9 mouse cellular contexts compared by ENCODE assay signal in genomic region chr10:81240876-81241275, GRCm38 (mm10). TPM values are rescaled to one million over a fixed set of nuclear protein-coding genes. Genes with fewer than 3 reads are reported as not detected.
DNase-seq lines count a peak whose midpoint lies in the region; ATAC-seq and TF ChIP-seq lines count a peak whose summit lies in the region.
"Had no signal": no experiment of that assay in that cellular context is flagged by ENCODE, and none has a peak within 500 bp of the region (broad histone marks: within the 10 kb centered on the region; RNA-seq: fewer than 3 reads in every experiment).

No protein-coding gene starts in this region.

- no peaks in the 10 kb centered on the region for H3K36me3 ChIP-seq in hindbrain, embryonic 11.5 days (ENCODE audit: control insufficient read depth, insufficient read depth, low read length)
- H3K36me3 ChIP-seq in hindbrain, embryonic 12.5 days, result peaks cover 3% of the 10 kb centered on the region; the same call in 1 of the 2 replicates
- H3K36me3 ChIP-seq in thymus, adult 2 months (ENCODE audit: control insufficient read depth, insufficient read depth, low read length), result no peaks in the 10 kb centered on the region

- H3K4me2 ChIP-seq in hindbrain, embryonic 11.5 days (replicated peaks; ENCODE audit: low read depth, low read length), result no peak overlapping the region
- no peak overlapping the region for H3K4me2 ChIP-seq in hindbrain, embryonic 12.5 days (replicated peaks)
- H3K4me2 ChIP-seq: embryonic facial prominence, embryonic 13.5 days had no signal

- H3K9ac ChIP-seq in hindbrain, embryonic 11.5 days (ENCODE audit: low read depth, low read length), result no peak overlapping the region
- no peak overlapping the region for H3K9ac ChIP-seq in hindbrain, embryonic 12.5 days

- H3K4me3 ChIP-seq in hindbrain, embryonic 11.5 days (ENCODE audit: low read depth, low read length), result no peak overlapping the region
- no peak overlapping the region for H3K4me3 ChIP-seq in hindbrain, embryonic 12.5 days
- no peak overlapping the region for H3K4me3 ChIP-seq in thymus, adult 2 months (ENCODE audit: control insufficient read depth, insufficient read depth, low read length)
- H3K4me3 ChIP-seq in bone marrow, adult 2 months (replicated peaks; ENCODE audit: control insufficient read depth, low read depth, low read length), result no peak overlapping the region
- H3K4me3 ChIP-seq: embryonic facial prominence, embryonic 13.5 days had no signal

- H3K27me3 ChIP-seq in hindbrain, embryonic 11.5 days (ENCODE audit: control insufficient read depth, insufficient read depth, low read length), result peaks cover 11% of the 10 kb centered on the region
- peaks cover 68% of the 10 kb centered on the region for H3K27me3 ChIP-seq in hindbrain, embryonic 12.5 days
- H3K27me3 ChIP-seq in thymus, adult 2 months (ENCODE audit: control insufficient read depth, insufficient read depth, low read length), result no peaks in the 10 kb centered on the region; the same call in 1 of the 2 replicates

- 0 out of 2 replicates have a peak, but pooled peaks cover 5% of the 10 kb centered on the region for H3K4me1 ChIP-seq in hindbrain, embryonic 11.5 days (replicated peaks; ENCODE audit: control insufficient read depth, insufficient read depth, low read length)
- H3K4me1 ChIP-seq in hindbrain, embryonic 12.5 days, result peaks cover 19% of the 10 kb centered on the region
- H3K4me1 ChIP-seq in thymus, adult 2 months (replicated peaks; ENCODE audit: control insufficient read depth, insufficient read depth, low read length), result peaks cover 37% of the 10 kb centered on the region
- no peaks in the 10 kb centered on the region for H3K4me1 ChIP-seq in bone marrow, adult 2 months (ENCODE audit: control insufficient read depth, insufficient read depth, low read length)

- peak; percentile 86 for DNase-seq in hindbrain, embryonic 11.5 days (ENCODE audit: low spot score)
- peak; percentile 74 for DNase-seq in thymus, adult 2 months
- no peak for DNase-seq in thymus, adult 18-20 months
- peak; percentile 82 for DNase-seq in retina, embryonic 14.5 days (ENCODE audit: low spot score)

- peak; percentile 85 for TF ChIP-seq CTCF in thymus, adult 2 months (IDR thresholded peaks at IDR 0.05; ENCODE audit: borderline replicate concordance, control insufficient read depth, extremely low read depth, insufficient read depth, low read length, poor library complexity)
- peak; percentile 71 for TF ChIP-seq CTCF in bone marrow, adult 2 months (IDR thresholded peaks at IDR 0.05; ENCODE audit: control insufficient read depth, insufficient read depth, low read length)

- ATAC-seq in hindbrain, embryonic 11.5 days (ENCODE audit: low FRiP score), result no peak
- no peak for ATAC-seq in hindbrain, embryonic 12.5 days (ENCODE audit: low FRiP score)
- ATAC-seq in inflammation-experienced regulatory T-cells, adult 6 months, result peak; percentile 49
- no peak for ATAC-seq in megakaryocyte-erythroid progenitor cell, adult 5-6 weeks (replicated peaks; ENCODE audit: low FRiP score, low TSS enrichment, poor library complexity, severe bottlenecking)

- no peak for TF ChIP-seq POLR2A in thymus, adult 2 months (IDR thresholded peaks at IDR 0.05; ENCODE audit: control insufficient read depth, extremely low read depth, insufficient read depth, low read length, poor library complexity)
- no peak for TF ChIP-seq POLR2A in bone marrow, adult 2 months (IDR thresholded peaks at IDR 0.05; ENCODE audit: borderline replicate concordance, control insufficient read depth, low read depth, low read length)

- WGBS in hindbrain, embryonic 11.5 days, result 18% methylated on average over 13 of the region's 13 CpGs
- WGBS in hindbrain, embryonic 12.5 days, result 25% methylated on average over 13 of the region's 13 CpGs
- 25% methylated on average over 13 of the region's 13 CpGs for WGBS in thymus, adult 2 months
- WGBS in bone marrow, adult 2 months, result 28% methylated on average over 13 of the region's 13 CpGs

- no peak overlapping the region for H3K27ac ChIP-seq in hindbrain, embryonic 11.5 days (ENCODE audit: low read depth, low read length)
- no peak overlapping the region for H3K27ac ChIP-seq in hindbrain, embryonic 12.5 days
- no peak overlapping the region for H3K27ac ChIP-seq in thymus, adult 2 months (ENCODE audit: control insufficient read depth, insufficient read depth, low read length)
- H3K27ac ChIP-seq in bone marrow, adult 2 months (ENCODE audit: control insufficient read depth, insufficient read depth, low read depth, low read length, poor library complexity), result no peak overlapping the region
- H3K27ac ChIP-seq: embryonic facial prominence, embryonic 13.5 days had no signal

- H3K9me3 ChIP-seq in hindbrain, embryonic 11.5 days (ENCODE audit: control insufficient read depth, low read length), result no peaks in the 10 kb centered on the region
- H3K9me3 ChIP-seq in hindbrain, embryonic 12.5 days (replicated peaks), result no peaks in the 10 kb centered on the region
- H3K9me3 ChIP-seq: embryonic facial prominence, embryonic 13.5 days had no signal

RNA-seq across cellular contexts. Expression of gene Zfr2, which starts 7.9 kb away (rescaled TPM):
- 3.4 and 4.3 TPM in 2 replicates for polyA plus RNA-seq in hindbrain, embryonic 11.5 days (2014; fragmentation: Nextera tagmentation; extraction: Ambion mirVana)
- polyA plus RNA-seq in hindbrain, embryonic 12.5 days (2016; fragmentation: Nextera tagmentation; extraction: Ambion mirVana), result 14.0 and 15.6 TPM in 2 replicates
- polyA plus RNA-seq in thymus, adult 2 months (2012; rRNA removed), result 9.1 and 9.6 TPM in 2 replicates
- 0.32 and 2.5 TPM in 2 replicates for polyA plus RNA-seq in bone marrow, adult 2 months (2011; ENCODE audit: insufficient read depth, insufficient read length, low replicate concordance, missing spikeins)
- polyA plus RNA-seq in inflammation-experienced regulatory T-cells, adult 6 months (2017; shearing (Covaris generic)), result 1 to 10 TPM in 1 of 3 experiments, under 1 TPM in 2; 0.20 to 1.0 (median 0.37) TPM
- total RNA-seq in megakaryocyte-erythroid progenitor cell, adult 5-6 weeks (2014; fragmentation: Nextera tagmentation), result 1.1 and 3.5 TPM in 2 replicates
- 0.46 TPM in 1 of 2 replicates, not detected in the other for total RNA-seq in megakaryocyte-erythroid progenitor cell, adult 5-6 weeks (2017)

RNA-seq across cellular contexts. Expression of gene Atcay, which starts 10.2 kb away (rescaled TPM):
- 22.8 and 23.8 TPM in 2 replicates for polyA plus RNA-seq in hindbrain, embryonic 11.5 days (2014; fragmentation: Nextera tagmentation; extraction: Ambion mirVana)
- 33.7 and 36.8 TPM in 2 replicates for polyA plus RNA-seq in hindbrain, embryonic 12.5 days (2016; fragmentation: Nextera tagmentation; extraction: Ambion mirVana)
- 2.4 and 2.5 TPM in 2 replicates for polyA plus RNA-seq in thymus, adult 2 months (2012; rRNA removed)
- not detected in 2 replicates for polyA plus RNA-seq in bone marrow, adult 2 months (2011; ENCODE audit: insufficient read depth, insufficient read length, low replicate concordance, missing spikeins)
- polyA plus RNA-seq in inflammation-experienced regulatory T-cells, adult 6 months (2017; shearing (Covaris generic)), result 10 to 100 TPM in 1 of 3 experiments, 1 to 10 TPM in 2; 4.8 to 12.6 (median 5.1) TPM
- total RNA-seq in megakaryocyte-erythroid progenitor cell, adult 5-6 weeks (2014; fragmentation: Nextera tagmentation), result not detected in 2 replicates
- total RNA-seq in megakaryocyte-erythroid progenitor cell, adult 5-6 weeks (2017), result not detected in 2 replicates

RNA-seq across cellular contexts. Expression of gene Matk, which starts 11.9 kb away (rescaled TPM):
- 3.1 and 3.3 TPM in 2 replicates for polyA plus RNA-seq in hindbrain, embryonic 11.5 days (2014; fragmentation: Nextera tagmentation; extraction: Ambion mirVana)
- polyA plus RNA-seq in hindbrain, embryonic 12.5 days (2016; fragmentation: Nextera tagmentation; extraction: Ambion mirVana), result 6.3 and 6.8 TPM in 2 replicates
- 19.5 and 21.0 TPM in 2 replicates for polyA plus RNA-seq in thymus, adult 2 months (2012; rRNA removed)
- 11.9 and 18.9 TPM in 2 replicates for polyA plus RNA-seq in bone marrow, adult 2 months (2011; ENCODE audit: insufficient read depth, insufficient read length, low replicate concordance, missing spikeins)
- 10 to 100 TPM; 30.1 to 68.1 (median 64.4) TPM for polyA plus RNA-seq in inflammation-experienced regulatory T-cells, adult 6 months (2017; shearing (Covaris generic))
- 2.9 and 9.8 TPM in 2 replicates for total RNA-seq in megakaryocyte-erythroid progenitor cell, adult 5-6 weeks (2014; fragmentation: Nextera tagmentation)
- 5.5 and 5.6 TPM in 2 replicates for total RNA-seq in megakaryocyte-erythroid progenitor cell, adult 5-6 weeks (2017)

RNA-seq across cellular contexts. Expression of gene Mrpl54, which starts 25.9 kb away (rescaled TPM):
- 179 and 182 TPM in 2 replicates for polyA plus RNA-seq in hindbrain, embryonic 11.5 days (2014; fragmentation: Nextera tagmentation; extraction: Ambion mirVana)
- polyA plus RNA-seq in hindbrain, embryonic 12.5 days (2016; fragmentation: Nextera tagmentation; extraction: Ambion mirVana), result 142 and 155 TPM in 2 replicates
- polyA plus RNA-seq in thymus, adult 2 months (2012; rRNA removed), result 102 and 118 TPM in 2 replicates
- polyA plus RNA-seq in bone marrow, adult 2 months (2011; ENCODE audit: insufficient read depth, insufficient read length, low replicate concordance, missing spikeins), result 34.4 and 75.4 TPM in 2 replicates
- polyA plus RNA-seq in inflammation-experienced regulatory T-cells, adult 6 months (2017; shearing (Covaris generic)), result 100 to 1,000 TPM; 111 to 148 (median 127) TPM
- total RNA-seq in megakaryocyte-erythroid progenitor cell, adult 5-6 weeks (2014; fragmentation: Nextera tagmentation), result 130 and 158 TPM in 2 replicates
- total RNA-seq in megakaryocyte-erythroid progenitor cell, adult 5-6 weeks (2017), result 157 and 212 TPM in 2 replicates

RNA-seq across cellular contexts. Expression of gene Apba3, which starts 25.9 kb away (rescaled TPM):
- 32.1 and 33.5 TPM in 2 replicates for polyA plus RNA-seq in hindbrain, embryonic 11.5 days (2014; fragmentation: Nextera tagmentation; extraction: Ambion mirVana)
- polyA plus RNA-seq in hindbrain, embryonic 12.5 days (2016; fragmentation: Nextera tagmentation; extraction: Ambion mirVana), result 36.9 and 38.1 TPM in 2 replicates
- polyA plus RNA-seq in thymus, adult 2 months (2012; rRNA removed), result 125 and 136 TPM in 2 replicates
- 14.6 and 32.8 TPM in 2 replicates for polyA plus RNA-seq in bone marrow, adult 2 months (2011; ENCODE audit: insufficient read depth, insufficient read length, low replicate concordance, missing spikeins)
- polyA plus RNA-seq in inflammation-experienced regulatory T-cells, adult 6 months (2017; shearing (Covaris generic)), result 10 to 100 TPM in 2 of 3 experiments, 1 to 10 TPM in 1; 9.9 to 12.4 (median 12.3) TPM
- total RNA-seq in megakaryocyte-erythroid progenitor cell, adult 5-6 weeks (2014; fragmentation: Nextera tagmentation), result 28.9 and 32.6 TPM in 2 replicates
- 2.6 and 16.7 TPM in 2 replicates for total RNA-seq in megakaryocyte-erythroid progenitor cell, adult 5-6 weeks (2017)

Comparison
In these comparisons a context has a peak if more than half of its experiments do, and no peak if none do; other contexts are left out.
1. DNase-seq: peak in hindbrain, embryonic 11.5 days (single experiment), thymus, adult 2 months (single experiment) and retina, embryonic 14.5 days (single experiment); none in thymus, adult 18-20 months (0 of 2).